Mouse (Mus musculus) c-Kit-positive CD71-negative TER-119-negative erythroid progenitor cells, embryonic 14.5 days (primary cell): ENCODE measurements around the gene Slc16a6.

Experiments
- DNase-seq: peaks from one replicate; pipeline ENCODE4 v3.0.0-alpha.2; 2013; ENCODE audit warnings: low read depth

The Slc16a6 gene

GRCm38 (mm10) chr11:109487111-109487510 lies 13.7 kb upstream of the Slc16a6 start:
- DNase-seq = no peak

- DNase-seq = no peak
Measured at GRCm38 (mm10) chr11:109485398-109486045, 12.1 kb upstream of the Slc16a6 start.

- no peak for DNase-seq
Measured at GRCm38 (mm10) chr11:109480440-109480839, 7.0 kb upstream of the Slc16a6 start.

DNA sequence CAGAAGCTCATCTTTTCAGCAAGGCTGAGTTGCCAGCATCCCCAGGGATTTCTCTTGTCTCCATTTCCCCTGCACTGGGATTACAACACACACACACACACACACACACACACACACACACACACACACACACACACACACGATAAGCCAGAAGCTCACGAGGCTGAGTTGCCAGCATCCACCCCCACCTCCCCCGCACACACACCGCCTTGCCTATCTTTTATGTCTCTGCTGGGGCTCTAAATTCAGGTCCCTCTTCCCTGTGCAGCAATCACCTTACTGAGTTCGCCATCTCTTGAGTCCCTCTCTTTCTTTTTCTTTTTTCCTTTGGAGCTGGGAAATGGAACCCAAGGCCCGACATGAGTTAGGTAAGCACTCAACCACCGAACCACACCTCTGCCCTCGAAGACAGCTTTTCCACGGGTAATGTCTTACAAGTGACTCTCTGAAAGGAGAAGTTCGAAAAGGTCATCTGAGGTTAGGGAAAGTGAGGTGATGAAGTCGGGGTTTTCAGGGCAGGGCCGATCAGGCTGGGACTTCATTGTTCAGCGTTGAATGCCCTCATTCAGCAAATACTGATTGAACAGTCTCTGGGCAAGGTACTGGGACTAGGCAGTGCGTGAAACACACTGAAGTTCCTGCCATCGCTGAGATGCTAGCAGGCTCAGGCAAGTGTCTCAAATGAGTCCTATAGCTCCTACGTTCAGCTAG lies 6.3 kb upstream of the Slc16a6 start:
- DNase-seq = no peak

DNA sequence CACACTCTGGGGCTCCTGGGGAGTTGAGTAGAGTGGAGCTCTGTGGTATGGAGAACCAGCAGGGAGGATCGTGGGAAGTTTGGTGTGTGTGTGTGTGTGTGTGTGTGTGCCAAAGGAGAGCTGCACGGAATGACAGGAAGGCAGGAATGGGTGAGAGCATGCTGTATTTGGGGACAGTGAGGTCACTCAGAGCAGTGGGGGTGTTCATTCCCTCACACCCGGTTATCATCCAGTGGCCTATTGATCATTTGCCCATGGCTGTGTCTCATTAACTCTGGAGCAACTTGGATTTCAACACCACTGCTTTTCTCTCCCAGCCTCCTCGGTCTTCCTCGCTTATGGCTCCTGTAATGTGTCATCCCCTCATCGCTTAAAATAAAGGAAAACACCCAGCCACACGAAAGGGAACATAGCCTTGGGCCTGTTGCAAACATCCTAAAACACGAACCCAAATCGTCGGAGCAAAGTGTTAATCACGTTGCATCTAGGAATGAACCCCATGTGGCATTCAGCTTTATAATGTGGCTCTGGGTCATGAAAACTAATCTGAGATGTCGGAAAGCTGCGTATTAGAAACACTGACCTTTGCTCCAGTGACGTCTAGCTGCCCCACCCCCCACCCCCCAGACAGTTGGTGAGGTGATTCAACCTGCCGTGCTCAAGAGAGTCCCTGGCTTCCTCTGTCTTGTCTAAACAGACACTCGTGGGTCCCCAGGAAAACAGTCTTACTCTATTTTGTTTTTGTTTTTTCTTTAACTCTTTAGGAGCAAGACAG lies 4.4 kb upstream of the Slc16a6 start:
- DNase-seq = no peak

GRCm38 (mm10) chr11:109476653-109477052 lies 3.3 kb upstream of the Slc16a6 start:
- no peak for DNase-seq

- DNase-seq = no peak
Measured at GRCm38 (mm10) chr11:109476241-109476640, 2.8 kb upstream of the Slc16a6 start.

DNA sequence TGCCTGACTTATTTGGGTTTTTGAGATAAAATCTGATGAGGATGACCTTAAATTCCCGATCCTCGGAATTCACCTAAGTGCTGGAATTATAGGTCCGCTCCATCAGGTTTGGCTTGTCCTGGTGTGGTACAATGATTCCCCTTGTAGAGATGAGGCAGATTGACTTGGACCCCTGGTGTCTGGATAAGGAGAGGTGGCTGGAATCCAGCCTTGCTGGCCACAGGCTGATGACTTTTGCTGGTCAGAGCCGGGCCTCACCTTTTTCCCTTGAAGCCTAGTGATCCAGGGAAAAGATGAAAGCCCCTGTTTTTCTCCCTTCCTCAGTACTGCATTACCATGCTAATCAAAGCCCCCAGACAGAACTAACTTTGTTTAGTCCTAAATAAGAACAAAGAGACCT lies 2.3 kb upstream of the Slc16a6 start:
- DNase-seq = no peak

- DNase-seq = no peak
Measured at GRCm38 (mm10) chr11:109474836-109475235, 1.4 kb upstream of the Slc16a6 start.

DNA sequence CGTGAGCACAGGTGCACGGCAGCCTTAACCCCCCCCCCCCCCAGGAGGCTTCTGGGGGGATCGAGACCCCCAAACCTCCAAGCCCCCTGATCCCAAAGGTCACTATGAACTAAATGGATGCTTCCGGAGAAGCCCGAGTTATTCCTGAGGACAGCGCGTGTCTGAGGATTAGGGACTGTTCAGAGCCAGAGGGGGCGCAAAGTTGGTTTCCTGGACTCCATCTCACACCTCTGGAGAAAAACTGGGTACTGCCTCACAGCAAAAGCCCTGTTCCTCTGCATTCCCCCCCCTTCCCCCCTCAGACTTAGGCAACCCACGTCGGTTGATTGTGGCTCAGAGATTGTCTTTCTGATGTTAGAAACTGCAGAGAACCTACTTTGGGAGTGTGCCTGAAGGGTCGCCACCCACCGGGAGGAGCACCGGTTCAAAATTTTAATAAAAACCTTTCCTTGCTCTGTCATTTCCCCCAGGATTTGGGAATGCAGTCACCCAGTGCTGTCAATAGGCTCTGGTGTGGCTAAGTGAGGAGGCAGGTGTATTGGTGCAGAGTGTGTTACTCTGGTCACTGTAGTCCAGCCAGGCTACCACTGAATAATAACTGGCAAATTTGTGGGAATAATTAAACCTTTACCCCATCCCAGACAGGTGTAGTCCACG lies 816 bp upstream of the Slc16a6 start:
- no peak for DNase-seq

DNA sequence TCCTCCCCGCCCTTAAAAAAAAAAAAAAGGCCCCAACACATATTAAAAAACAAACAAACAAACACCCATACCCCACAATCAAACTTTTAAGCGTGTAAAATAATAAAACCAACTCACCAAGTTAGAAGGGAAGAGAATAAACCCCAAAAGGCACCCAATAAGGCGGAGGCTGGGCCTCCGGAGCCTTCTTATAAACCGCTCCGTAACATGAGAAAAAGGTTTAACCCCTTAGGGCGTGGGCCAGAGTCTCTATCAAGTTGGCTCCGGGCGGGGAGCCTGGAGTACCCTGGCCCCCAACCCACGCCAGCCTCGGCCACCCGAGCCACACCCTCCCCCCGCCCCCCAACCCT lies 602 bp downstream of the Slc16a6 start:
- no peak for DNase-seq

DNA sequence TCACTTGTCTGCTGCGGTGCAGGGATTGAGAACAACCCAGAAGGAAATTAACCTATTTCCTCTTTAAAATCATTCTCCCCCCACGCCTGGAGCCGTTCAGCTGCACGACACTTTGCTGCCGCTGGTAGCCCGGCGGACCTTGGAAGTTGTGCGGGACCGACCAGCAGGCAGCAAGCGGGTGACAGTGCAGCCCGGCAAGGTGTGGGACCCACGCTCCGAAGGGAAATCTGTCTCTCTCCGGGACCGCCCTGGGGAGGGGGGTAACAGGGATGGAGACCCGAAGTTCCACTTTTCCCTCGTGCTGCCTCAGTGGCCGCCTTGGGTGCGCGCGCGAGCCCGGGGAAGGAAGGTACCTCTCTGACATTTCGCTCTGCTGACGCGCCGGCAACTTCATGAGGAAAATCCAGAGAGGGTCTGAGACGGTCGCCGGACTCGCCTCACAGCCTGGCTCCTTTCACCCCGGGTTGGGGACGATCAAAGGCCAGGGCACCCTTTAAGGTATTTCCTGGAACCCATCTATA lies 1.2 kb downstream of the Slc16a6 start:
- DNase-seq = no peak

GRCm38 (mm10) chr11:109470921-109471861 lies 2.2 kb downstream of the Slc16a6 start:
- no peak for DNase-seq

DNA sequence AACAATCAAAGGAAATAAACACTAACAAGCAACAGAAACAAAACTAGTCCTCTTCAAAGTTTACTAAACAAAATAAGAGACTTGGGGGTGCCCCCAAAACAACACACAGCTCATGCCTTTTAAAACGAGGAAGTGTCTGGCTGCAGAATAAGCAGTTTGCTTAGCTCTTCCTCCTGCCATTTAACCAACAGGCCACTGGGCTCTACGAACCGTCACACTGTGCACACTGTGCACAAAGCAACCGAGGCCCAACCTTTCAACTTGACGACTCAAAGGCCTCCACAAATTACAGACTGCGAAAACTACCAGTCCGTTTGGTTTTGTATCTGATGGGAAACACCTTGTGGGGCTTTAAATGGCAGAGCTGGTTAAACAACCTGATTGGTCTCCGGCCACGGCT lies 3.2 kb downstream of the Slc16a6 start:
- DNase-seq = no peak

- no peak for DNase-seq
Measured at GRCm38 (mm10) chr11:109468133-109468532, 5.3 kb downstream of the Slc16a6 start.

- no peak for DNase-seq
Measured at GRCm38 (mm10) chr11:109466987-109467386, 6.4 kb downstream of the Slc16a6 start.

GRCm38 (mm10) chr11:109465068-109465467 lies 8.3 kb downstream of the Slc16a6 start:
- no peak for DNase-seq

DNA sequence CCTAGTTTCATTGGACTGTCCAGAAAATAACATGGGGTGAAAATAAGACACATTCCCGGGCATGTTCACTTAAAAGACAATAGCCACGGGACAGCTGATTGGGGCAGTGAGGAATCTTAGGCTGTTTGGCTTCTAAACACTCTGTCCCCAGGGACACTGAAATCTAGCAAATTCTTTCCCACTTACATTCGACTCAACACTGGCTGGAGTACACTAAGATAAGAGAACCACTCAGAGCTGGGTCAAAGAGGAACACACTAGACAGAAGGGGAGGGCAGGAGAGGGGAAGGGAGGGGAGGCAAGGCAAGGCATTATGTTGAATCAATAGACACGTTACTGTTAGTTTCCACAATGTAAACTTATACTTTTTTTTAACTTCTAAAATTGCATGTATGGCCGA lies 12.8 kb downstream of the Slc16a6 start:
- DNase-seq = no peak

DNA sequence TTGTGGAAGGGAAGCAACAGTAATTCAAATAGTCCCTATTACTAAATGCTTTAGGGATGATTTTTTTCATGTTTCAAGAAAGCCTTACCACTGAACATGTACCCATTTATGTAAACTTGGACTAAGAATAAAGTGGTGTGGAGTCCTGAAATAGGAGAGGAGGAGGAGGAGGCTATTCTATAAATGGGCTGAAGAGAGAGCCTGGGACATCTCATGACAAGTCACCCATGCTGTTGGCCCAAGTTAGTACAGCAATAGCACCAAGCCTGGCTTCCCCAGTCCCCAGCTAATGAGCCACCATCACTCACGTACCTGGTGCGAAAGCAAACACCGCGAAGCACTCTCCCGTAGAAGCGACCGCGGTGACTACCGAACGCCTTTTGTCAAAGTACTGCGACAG lies 15.2 kb downstream of the Slc16a6 start:
- DNase-seq = no peak

DNA sequence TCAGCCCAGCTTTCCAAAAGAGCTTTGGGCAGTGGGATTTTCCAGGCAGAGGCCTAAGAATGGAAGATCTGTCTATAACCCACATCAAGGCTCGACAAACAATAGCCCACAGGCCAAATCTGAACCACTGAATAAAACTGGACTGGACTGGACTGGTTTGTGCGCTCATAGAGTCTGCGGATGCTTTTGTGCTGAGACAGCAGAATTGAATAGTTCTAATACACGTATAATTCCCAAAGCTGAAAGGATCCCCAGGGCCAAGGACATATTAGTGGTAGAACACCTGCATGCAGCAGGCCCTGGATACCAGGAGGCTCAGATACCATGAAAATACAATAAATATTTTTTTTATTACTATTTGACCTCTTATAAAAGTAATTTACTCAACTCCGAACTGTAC lies 17.1 kb downstream of the Slc16a6 start:
- DNase-seq = no peak

DNA sequence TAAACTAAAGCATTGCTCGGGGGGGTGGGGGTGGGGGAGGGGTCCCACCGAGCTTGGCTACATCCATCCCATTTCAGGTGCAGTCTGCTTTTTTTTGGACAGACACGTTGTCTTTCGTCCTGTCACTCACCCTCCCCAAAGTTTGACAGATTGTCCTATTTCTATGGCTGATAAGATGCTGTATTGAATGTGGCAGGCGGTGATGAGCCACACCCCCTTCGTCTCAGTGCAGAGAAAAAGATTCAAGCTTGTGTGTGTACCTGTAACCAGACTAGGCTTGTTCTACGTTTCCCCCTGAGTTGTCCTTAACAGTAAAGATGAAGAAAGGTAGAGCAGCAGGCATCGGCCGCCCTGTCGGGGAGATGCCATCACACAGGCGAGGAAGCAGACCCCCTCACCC lies 22.2 kb downstream of the Slc16a6 start:
- no peak for DNase-seq
